Mouse (Mus musculus) kidney, adult 11 months (tissue): Measurements from ENCODE around the gene Alk.

Source experiments
- DNase-seq: peaks from one replicate; pipeline ENCODE4 v3.0.0; 2022

The Alk gene

DNA sequence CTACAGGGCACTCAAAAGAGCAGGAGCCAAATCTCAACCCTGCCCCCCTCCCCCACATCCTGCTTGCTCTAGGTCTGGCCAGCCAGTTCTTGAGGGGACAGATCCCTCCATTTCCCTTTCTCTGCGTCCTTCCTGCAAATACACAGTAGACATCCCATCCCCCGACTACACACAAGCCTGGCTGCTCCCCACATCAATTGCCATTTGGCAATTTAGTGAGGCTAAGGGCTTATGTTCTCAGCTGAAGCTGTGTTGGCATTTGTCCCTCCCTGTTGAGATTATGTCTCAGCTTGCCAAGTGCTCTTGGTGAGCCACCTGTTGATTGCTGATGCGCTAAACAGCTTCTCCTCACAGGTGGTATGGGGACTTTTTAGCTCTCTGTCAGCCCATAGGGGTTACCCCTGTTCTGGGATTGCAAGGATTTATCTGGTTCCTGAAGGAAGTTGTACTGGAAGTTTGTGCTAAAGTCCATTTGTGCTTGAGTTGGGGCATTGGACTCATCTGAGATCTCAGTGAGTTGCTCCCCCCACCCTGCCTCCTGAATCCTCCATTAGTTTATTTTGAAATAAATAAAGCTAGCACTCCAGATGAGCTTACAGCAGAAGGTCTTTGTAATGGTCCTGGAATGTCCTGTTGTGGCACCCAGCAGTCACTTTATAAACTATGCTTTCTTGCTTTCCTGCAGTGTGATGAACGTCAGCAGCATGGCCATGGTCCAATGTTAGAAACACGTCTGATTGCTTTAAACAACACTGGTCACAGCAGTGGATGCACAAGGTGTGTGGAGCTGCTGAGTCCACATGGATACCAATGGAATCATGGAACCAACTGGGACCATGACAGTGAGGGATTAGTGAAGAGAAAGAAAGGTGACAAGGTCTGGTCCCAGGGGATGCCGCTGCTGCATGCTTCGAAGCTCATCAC lies 353.7 kb downstream of the Alk start:
- no peak for DNase-seq

DNA sequence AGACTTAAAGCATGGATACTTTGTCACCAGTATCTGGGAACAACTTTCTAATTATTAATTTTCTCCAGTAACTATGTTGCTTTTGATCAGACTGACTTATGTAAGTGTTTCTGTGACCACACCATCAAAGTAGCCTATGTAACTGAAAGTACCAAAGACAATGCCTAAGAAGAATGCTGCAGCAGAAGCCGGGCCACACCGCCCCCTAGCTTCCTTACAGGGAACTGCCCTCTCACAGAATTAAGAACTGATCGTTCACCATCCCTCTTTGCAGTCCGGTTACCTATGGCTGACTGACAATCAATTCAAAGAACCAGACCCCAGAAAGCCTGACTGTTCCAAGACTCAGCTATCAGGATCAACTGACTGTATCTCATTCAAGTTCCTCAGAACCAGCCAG lies 362.4 kb downstream of the Alk start:
- peak; percentile 24 for DNase-seq

GRCm38 (mm10) chr17:72237315-72237714 lies 367.1 kb downstream of the Alk start:
- no peak for DNase-seq

DNA sequence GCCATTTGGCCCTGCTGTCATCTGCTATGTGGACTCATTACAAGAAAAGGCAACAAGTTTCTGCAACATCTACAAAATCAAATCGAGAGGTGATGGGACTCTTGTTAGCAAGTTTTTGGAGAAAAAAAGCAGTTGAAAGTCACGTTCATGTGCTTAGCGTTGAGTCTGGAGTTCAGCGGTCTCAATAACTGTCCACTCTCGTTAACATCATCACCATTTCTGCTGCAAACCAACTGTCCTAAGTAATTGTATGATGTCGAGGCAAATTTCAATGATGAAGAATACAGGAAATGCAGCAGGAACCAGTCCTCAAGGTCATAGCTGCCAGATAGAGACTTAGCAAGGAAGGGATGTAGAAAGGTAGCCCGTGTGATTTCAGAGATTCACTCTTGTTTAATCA lies 373.5 kb downstream of the Alk start:
- DNase-seq: no peak

DNA sequence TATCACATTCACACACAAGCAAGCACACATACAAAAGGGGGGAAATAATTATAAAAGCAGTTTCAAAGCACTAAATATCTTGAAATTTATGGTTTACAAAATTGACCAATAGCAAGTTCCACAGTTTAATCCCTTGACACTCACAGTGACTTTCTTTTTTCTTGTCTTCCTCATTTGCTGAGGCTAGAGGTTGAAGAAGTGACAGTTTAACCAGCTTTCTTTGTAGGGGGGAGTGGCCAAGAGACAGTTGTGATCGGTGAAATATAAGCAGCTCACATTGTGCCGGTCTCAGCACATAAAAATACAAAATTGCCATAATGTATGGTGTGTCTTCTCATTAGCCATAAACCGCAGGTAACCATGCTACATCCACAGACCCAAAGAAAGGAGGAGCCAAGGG lies 385.6 kb downstream of the Alk start:
- DNase-seq: no peak

DNA sequence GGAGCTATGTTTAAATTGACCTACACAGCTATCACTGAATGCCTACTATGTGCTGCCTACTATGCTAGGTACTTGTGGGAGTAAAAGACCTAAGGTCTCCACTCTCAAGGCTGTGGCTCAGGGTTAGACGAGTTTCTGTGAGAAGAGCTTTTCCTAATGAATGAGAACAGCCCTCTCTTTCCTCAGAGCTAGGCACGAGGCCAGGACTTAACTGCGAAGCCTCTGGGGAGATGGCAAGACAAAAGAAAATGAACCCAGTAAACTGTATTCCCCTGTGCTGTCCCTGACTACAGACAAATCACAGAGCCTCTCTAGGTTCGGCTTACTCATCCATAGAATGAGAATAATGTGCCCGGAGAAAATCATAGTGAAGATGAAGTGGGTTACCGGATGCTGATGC lies 406.9 kb downstream of the Alk start:
- DNase-seq: no peak

- no peak for DNase-seq
These were observed 409.3 kb downstream of the Alk start for GRCm38 (mm10) chr17:72194976-72195650.

GRCm38 (mm10) chr17:72190536-72190935 lies 413.9 kb downstream of the Alk start:
- no peak for DNase-seq

DNA sequence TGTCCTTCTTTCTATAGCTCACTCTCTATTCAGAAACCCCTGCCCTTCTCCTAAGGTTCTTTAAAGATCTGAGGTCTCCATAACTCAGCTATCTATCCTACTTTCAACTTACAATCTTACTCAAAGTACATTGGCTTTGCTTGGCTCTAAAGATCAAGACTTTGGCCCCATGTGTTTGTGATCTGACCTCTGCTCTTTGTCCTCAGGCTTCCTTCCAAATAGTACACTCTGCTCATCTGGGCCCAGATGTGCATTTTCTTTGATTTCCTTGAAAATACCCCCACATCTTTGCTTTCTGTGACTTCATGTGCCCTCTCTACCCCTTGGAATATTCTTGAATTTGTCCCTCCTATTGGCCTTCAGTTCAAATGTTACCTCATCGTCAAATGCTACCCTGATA lies 417.4 kb downstream of the Alk start:
- DNase-seq: peak; percentile 13

DNA sequence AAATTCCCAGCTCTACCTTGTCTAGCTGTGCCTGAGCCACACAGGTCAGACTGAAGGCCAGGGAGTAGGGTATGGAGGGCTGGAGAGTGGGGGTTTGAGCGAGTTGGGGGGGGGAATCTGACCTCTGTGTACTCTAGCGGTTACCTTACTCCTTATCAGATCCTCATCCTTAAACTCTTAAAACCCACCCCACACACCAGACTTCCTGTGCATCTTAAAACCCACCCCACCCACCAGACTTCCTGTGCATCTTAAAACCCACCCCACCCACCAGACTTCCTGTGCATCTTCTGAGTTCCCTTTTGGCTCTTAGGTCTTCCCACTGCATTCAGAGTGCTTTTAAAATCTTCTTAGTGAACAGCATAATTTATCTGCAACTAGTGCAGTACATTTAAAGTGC lies 422.0 kb downstream of the Alk start:
- DNase-seq: no peak

GRCm38 (mm10) chr17:72180200-72180599 lies 424.2 kb downstream of the Alk start:
- DNase-seq: no peak

DNA sequence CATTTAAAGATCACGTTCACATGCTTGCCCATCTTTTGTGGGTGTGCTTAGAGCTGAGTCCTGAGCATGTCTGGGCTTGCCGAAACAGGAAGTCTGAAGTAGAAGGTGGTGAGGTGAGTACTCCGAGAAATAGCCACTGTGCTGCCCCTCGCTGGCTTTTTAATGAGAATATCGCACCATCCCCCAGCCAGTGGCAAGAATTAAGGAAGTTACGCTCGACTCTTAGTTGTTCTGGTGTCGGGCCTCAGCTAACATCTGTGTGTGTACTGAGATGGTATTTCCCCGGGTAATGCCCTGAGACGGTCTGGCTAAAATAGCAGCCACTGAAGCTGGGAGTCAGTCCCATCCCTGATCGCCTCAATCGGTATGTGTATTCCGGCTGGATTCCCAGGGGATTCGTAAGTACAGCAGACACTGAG lies 424.7 kb downstream of the Alk start:
- DNase-seq: no peak

GRCm38 (mm10) chr17:72173778-72174177 lies 430.6 kb downstream of the Alk start:
- no peak for DNase-seq

DNA sequence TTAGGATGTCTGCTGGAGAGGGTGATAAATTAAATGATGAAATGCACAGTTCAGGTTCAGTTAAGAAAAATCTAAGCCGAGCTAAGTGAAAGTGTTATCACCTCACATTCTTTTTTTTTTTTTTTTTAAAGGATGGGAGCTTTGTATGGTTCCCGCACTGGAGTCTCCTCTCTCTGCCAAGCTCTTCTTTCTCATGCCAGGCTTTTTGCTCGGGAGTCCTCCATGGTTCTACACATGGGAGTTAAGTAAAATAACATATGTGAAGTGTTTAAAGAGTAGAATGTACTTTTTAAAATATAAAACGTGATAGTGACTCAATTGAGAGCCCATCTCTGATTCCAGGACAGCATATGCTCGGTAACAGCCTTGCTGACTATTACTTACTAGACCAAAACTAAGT lies 436.3 kb downstream of the Alk start:
- DNase-seq: no peak

- no peak for DNase-seq
These were observed 445.5 kb downstream of the Alk start for GRCm38 (mm10) chr17:72158857-72159385.

DNA sequence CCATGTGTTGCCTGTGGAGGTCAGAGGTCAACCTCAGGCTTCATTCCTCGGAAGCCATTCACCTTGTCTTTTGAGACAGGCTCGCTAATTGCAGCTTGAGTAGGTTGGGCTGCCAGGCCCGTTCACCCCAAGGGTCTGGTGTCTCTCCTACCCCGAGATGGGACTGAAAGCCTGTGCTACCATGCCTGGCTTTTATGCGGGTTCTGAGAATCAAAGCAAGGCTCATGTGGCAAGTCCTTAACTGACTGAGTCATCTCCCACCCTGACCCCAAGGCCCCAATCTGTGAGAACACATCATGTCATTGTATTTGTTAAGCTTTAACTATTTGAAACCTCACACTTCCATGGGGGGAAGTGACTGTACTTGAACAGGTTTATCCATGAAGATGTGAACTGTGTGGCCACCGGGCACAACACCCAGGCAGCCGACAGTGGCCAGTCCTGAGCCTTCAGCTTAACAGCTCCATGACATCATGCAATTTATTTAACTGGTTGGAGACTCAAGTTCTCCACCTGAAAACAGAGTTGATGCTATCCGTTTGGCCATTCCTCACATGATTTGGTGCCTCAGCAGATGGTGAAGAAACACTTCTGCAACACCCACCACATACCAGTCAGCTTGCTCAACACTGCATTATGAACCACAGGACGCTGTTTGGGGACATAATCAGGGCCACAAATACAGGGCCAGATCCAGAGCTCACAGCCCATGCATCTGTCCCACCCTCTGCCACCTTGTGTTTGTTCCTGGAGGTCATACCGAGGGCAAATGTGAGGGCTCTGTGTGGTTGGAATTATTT lies 446.4 kb downstream of the Alk start:
- no peak for DNase-seq

DNA sequence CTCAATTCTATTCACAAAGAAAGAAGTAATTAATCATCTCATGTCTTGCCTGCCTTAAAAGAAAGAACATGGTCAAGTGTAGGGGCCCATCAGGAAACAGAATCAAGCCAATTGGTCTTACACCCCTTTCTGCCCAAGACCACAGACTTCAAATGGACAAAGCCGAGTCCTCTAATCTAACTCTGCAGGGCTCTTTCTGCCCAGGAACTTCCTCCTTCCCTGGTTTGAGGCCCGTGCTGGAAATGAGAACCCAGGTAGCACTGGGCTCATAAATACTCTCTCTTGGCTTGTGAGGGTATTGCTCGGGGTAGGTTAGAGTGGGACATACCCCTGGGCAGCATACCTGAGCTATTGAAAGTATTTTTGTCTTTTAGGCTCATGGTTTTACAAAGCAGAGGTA lies 451.4 kb downstream of the Alk start:
- DNase-seq: no peak

- DNase-seq: peak; percentile 15
These were observed 459.4 kb downstream of the Alk start for GRCm38 (mm10) chr17:72144946-72145598.

DNA sequence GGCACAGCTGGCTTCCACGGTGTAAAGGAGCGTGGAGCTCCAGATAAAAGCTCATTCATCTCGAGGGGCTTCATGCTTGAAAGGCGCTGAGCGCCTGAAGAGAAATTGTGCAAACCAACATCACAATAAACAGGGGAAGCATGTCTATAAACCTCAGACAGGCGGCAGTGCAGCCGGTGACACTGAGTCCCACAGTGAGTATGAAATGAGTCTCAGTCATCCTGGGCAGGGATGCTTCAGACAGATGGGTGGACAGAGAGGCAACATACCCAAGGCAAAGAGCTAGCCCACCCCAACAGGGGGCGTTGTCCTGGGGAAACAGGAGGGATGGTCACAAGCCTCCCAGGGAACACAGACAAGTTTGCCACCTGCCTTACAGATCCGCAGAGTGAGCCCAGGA lies 460.0 kb downstream of the Alk start:
- no peak for DNase-seq

DNA sequence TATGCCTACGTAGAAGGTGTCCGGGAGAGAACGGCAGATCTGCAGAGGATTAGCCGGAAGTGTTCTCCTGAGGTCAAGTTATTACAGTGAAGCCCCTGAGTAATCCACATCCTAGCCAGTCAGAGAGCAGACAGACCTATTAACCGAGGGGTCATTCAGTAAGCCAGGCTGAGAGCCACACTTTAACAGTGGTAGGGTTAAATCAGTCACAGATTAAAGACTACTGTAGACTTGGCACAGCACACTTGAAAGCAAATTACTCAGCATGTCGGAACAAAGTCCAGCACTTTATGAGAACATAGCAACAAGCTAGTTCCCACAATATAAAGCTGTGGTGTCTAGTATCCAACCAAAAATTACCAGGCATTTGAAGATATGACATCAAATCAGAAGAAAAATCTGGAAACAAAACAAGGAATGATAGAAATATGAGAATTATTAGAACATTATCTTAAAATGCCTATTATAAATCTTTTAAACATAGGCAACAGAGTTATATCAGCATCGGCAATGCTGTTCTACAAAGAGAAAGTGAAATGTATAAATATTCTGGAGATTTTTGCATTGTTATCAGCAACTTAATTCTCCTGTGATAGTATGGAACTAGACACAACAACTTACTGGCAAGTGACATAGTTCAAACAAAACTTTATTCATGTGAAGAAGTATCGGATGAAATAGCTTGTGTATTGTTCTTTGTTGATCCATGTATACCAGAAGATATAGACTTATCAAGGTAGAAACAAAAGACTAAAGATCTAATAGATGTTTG lies 472.1 kb downstream of the Alk start:
- DNase-seq: peak; percentile 81

GRCm38 (mm10) chr17:72121660-72122059 lies 482.8 kb downstream of the Alk start:
- peak; percentile 9 for DNase-seq

DNA sequence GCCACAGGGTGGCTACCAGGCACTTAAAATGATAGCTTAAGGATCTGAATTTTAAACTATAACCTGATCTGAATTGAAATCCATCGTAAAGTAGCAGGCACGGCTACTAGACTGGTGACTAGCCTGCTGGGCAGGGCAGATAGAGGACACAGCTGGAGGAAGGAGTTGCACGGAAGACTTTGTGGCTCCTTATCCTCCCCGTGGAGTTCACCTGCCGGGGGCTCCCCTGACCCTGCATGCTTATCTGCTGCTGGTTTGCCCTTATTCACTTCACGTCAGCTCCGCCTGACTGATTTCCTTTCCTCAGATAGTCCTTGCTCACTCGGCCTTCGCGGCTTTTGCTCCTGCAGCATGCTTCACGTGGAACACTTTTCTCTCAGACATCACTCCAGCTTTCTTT lies 484.1 kb downstream of the Alk start:
- DNase-seq: no peak
